In genomic region chr2:165092393-165092792, GRCm38 (mm10) we compare ENCODE assay signal across 27 mouse cellular contexts. TPM values are rescaled to one million over a fixed set of nuclear protein-coding genes. Genes with fewer than 3 reads are reported as not detected.
A peak's percentile ranks its signal among the peaks of the same experiment; 100 is the strongest.
DNase-seq lines count a peak whose midpoint lies in the region; ATAC-seq and TF ChIP-seq lines count a peak whose summit lies in the region.
"Had no signal": no experiment of that assay in that cellular context is flagged by ENCODE, and none has a peak within 500 bp of the region (broad histone marks: within the 10 kb centered on the region; RNA-seq: fewer than 3 reads in every experiment).

No protein-coding gene starts in this region.

- H3K4me3 ChIP-seq in forebrain, embryonic 11.5 days (ENCODE audit: low read depth, low read length) = no peak overlapping the region
- H3K4me3 ChIP-seq in forebrain, postnatal 0 days (ENCODE audit: low read depth, low read length) = no peak overlapping the region
- H3K4me3 ChIP-seq in midbrain, embryonic 11.5 days (ENCODE audit: low read depth, low read length) = no peak overlapping the region
- H3K4me3 ChIP-seq in midbrain, embryonic 16.5 days (ENCODE audit: low read depth, low read length) = no peak overlapping the region
- H3K4me3 ChIP-seq in midbrain, embryonic 14.5 days (replicated peaks; ENCODE audit: low read depth, low read length) = no peak overlapping the region
- no peak overlapping the region for H3K4me3 ChIP-seq in heart, adult 2 months
- H3K4me3 ChIP-seq: embryonic facial prominence, embryonic 12.5 days; heart, embryonic 10.5 days; heart, embryonic 15.5 days; hindbrain, embryonic 15.5 days had no signal

- no peak for TF ChIP-seq CTCF in forebrain, postnatal 0 days (IDR thresholded peaks at IDR 0.05; ENCODE audit: low read depth)
- TF ChIP-seq CTCF in brain, embryonic 14.5 days (IDR thresholded peaks at IDR 0.05; ENCODE audit: borderline replicate concordance, extremely low read depth, insufficient read depth, insufficient read length) = no peak
- TF ChIP-seq CTCF in heart, adult 2 months (IDR thresholded peaks at IDR 0.05) = no peak

- H3K79me2 ChIP-seq in heart, adult 2 months (replicated peaks; ENCODE audit: control insufficient read depth, insufficient read depth, low read length) = no peaks in the 10 kb centered on the region

- intact Hi-C loops in heart, adult 2 months (cut with DNase I) = no loop called here

- H3K4me2 ChIP-seq in forebrain, embryonic 11.5 days (ENCODE audit: low read depth, low read length, severe bottlenecking) = no peak overlapping the region
- no peak overlapping the region for H3K4me2 ChIP-seq in forebrain, postnatal 0 days (ENCODE audit: low read depth)
- H3K4me2 ChIP-seq in midbrain, embryonic 11.5 days = no peak overlapping the region
- H3K4me2 ChIP-seq in midbrain, embryonic 16.5 days (ENCODE audit: low read length) = no peak overlapping the region
- no peak overlapping the region for H3K4me2 ChIP-seq in midbrain, embryonic 14.5 days (ENCODE audit: low read length)
- H3K4me2 ChIP-seq: embryonic facial prominence, embryonic 12.5 days; heart, embryonic 15.5 days; hindbrain, embryonic 15.5 days had no signal

- WGBS in forebrain, embryonic 11.5 days = 39% methylated on average over 7 of the region's 7 CpGs
- 27% methylated on average over 7 of the region's 7 CpGs for WGBS in forebrain, postnatal 0 days
- WGBS in midbrain, embryonic 11.5 days = 62% methylated on average over 7 of the region's 7 CpGs
- 35% methylated on average over 7 of the region's 7 CpGs for WGBS in midbrain, embryonic 16.5 days
- 32% methylated on average over 7 of the region's 7 CpGs for WGBS in midbrain, embryonic 14.5 days
- WGBS in heart, adult 2 months = 75% methylated on average over 7 of the region's 7 CpGs

- peaks cover 17% of the 10 kb centered on the region; the same call in 1 of the 2 replicates for H3K4me1 ChIP-seq in forebrain, embryonic 11.5 days (replicated peaks; ENCODE audit: control insufficient read depth, insufficient read depth, low read length)
- 0 out of 2 replicates have a peak, but pooled peaks cover 3% of the 10 kb centered on the region for H3K4me1 ChIP-seq in forebrain, postnatal 0 days (ENCODE audit: insufficient read depth)
- no peaks in the 10 kb centered on the region for H3K4me1 ChIP-seq in midbrain, embryonic 11.5 days (ENCODE audit: control insufficient read depth, insufficient read depth, low read length)
- peaks cover 14% of the 10 kb centered on the region for H3K4me1 ChIP-seq in midbrain, embryonic 16.5 days (ENCODE audit: control insufficient read depth, insufficient read depth, low read length)
- peaks cover 16% of the 10 kb centered on the region for H3K4me1 ChIP-seq in midbrain, embryonic 14.5 days (ENCODE audit: control insufficient read depth, insufficient read depth, low read length)
- H3K4me1 ChIP-seq in heart, adult 2 months (ENCODE audit: control insufficient read depth, insufficient read depth, low read length) = no peaks in the 10 kb centered on the region
- H3K4me1 ChIP-seq: heart, embryonic 15.5 days had no signal

- no peak for ATAC-seq in forebrain, embryonic 11.5 days (replicated peaks; ENCODE audit: low FRiP score)
- no peak for ATAC-seq in forebrain, postnatal 0 days
- ATAC-seq in midbrain, embryonic 11.5 days (ENCODE audit: low FRiP score) = no peak
- ATAC-seq in midbrain, embryonic 16.5 days = no peak
- no peak for ATAC-seq in midbrain, embryonic 14.5 days (ENCODE audit: low FRiP score, low TSS enrichment)
- ATAC-seq: intestine, embryonic 16.5 days; Patski had no signal

- no peak for DNase-seq in forebrain, embryonic 11.5 days (ENCODE audit: low spot score)
- no peak for DNase-seq in forebrain, postnatal 0 days
- peak; percentile 68 for DNase-seq in midbrain, embryonic 11.5 days (ENCODE audit: low spot score, missing footprints)
- peak; percentile 69 for DNase-seq in brain, embryonic 14.5 days (ENCODE audit: low read depth)
- DNase-seq in midbrain, embryonic 14.5 days = peak; percentile 49
- DNase-seq in ovary, postnatal 10 days (ENCODE audit: low spot score) = no peak
- no peak for DNase-seq in heart, adult 2 months
- DNase-seq: adrenal gland, adult 2 months; adrenal gland, postnatal 36 days; cerebellum, adult 11 months; cerebellum, adult 8-10 months; cerebellum, postnatal 25 days; gastrocnemius, postnatal 36 days; heart, adult 11 months; heart, postnatal 14 days had no signal

- no peaks in the 10 kb centered on the region for H3K9me3 ChIP-seq in forebrain, embryonic 11.5 days (ENCODE audit: control insufficient read depth, low read length)
- no peaks in the 10 kb centered on the region for H3K9me3 ChIP-seq in forebrain, postnatal 0 days (ENCODE audit: low read length)
- H3K9me3 ChIP-seq in midbrain, embryonic 11.5 days (ENCODE audit: control insufficient read depth, low read length) = no peaks in the 10 kb centered on the region
- H3K9me3 ChIP-seq in midbrain, embryonic 16.5 days (replicated peaks; ENCODE audit: control insufficient read depth, low read length, poor library complexity, severe bottlenecking) = no peaks in the 10 kb centered on the region
- H3K9me3 ChIP-seq in midbrain, embryonic 14.5 days (ENCODE audit: control insufficient read depth, low read length) = no peaks in the 10 kb centered on the region
- H3K9me3 ChIP-seq: embryonic facial prominence, embryonic 12.5 days; heart, embryonic 10.5 days; heart, embryonic 15.5 days; hindbrain, embryonic 15.5 days had no signal

- no peak for TF ChIP-seq EP300 in heart, adult 2 months (IDR thresholded peaks at IDR 0.05; ENCODE audit: insufficient read depth, low read depth, low read length)

- H3K27me3 ChIP-seq in forebrain, embryonic 11.5 days (ENCODE audit: control insufficient read depth, insufficient read depth, low read length) = peaks cover 2% of the 10 kb centered on the region
- H3K27me3 ChIP-seq in forebrain, postnatal 0 days (ENCODE audit: insufficient read depth, low read length) = no peaks in the 10 kb centered on the region
- H3K27me3 ChIP-seq in midbrain, embryonic 11.5 days (ENCODE audit: control insufficient read depth, insufficient read depth, low read length) = no peaks in the 10 kb centered on the region; the same call in 1 of the 2 replicates
- H3K27me3 ChIP-seq in midbrain, embryonic 16.5 days (ENCODE audit: control insufficient read depth, insufficient read depth, low read depth, low read length) = no peaks in the 10 kb centered on the region
- no peaks in the 10 kb centered on the region for H3K27me3 ChIP-seq in midbrain, embryonic 14.5 days (ENCODE audit: control insufficient read depth, insufficient read depth, low read length)
- H3K27me3 ChIP-seq in heart, adult 2 months (ENCODE audit: control insufficient read depth, insufficient read depth, low read length) = peaks cover 4% of the 10 kb centered on the region; the same call in 1 of the 2 replicates
- H3K27me3 ChIP-seq: hindbrain, embryonic 15.5 days had no signal

- H3K36me3 ChIP-seq in forebrain, embryonic 11.5 days (ENCODE audit: control insufficient read depth, insufficient read depth, low read length) = no peaks in the 10 kb centered on the region
- no peaks in the 10 kb centered on the region for H3K36me3 ChIP-seq in forebrain, postnatal 0 days (ENCODE audit: insufficient read depth)
- no peaks in the 10 kb centered on the region for H3K36me3 ChIP-seq in midbrain, embryonic 11.5 days (ENCODE audit: control insufficient read depth, insufficient read depth, low read length)
- no peaks in the 10 kb centered on the region for H3K36me3 ChIP-seq in midbrain, embryonic 16.5 days (ENCODE audit: control insufficient read depth, insufficient read depth, low read length)
- no peaks in the 10 kb centered on the region for H3K36me3 ChIP-seq in midbrain, embryonic 14.5 days (ENCODE audit: control insufficient read depth, insufficient read depth, low read length)
- H3K36me3 ChIP-seq in heart, adult 2 months (ENCODE audit: control insufficient read depth, insufficient read depth, low read length) = no peaks in the 10 kb centered on the region
- H3K36me3 ChIP-seq: embryonic facial prominence, embryonic 12.5 days; heart, embryonic 10.5 days; heart, embryonic 15.5 days; hindbrain, embryonic 15.5 days had no signal

- no peak overlapping the region for H3K9ac ChIP-seq in forebrain, embryonic 11.5 days (ENCODE audit: low read length)
- no peak overlapping the region for H3K9ac ChIP-seq in forebrain, postnatal 0 days
- H3K9ac ChIP-seq in midbrain, embryonic 11.5 days (ENCODE audit: low read length) = no peak overlapping the region
- no peak overlapping the region for H3K9ac ChIP-seq in midbrain, embryonic 16.5 days (ENCODE audit: low read depth, low read length)
- no peak overlapping the region for H3K9ac ChIP-seq in midbrain, embryonic 14.5 days (replicated peaks; ENCODE audit: low read length)
- H3K9ac ChIP-seq in heart, adult 2 months (ENCODE audit: low read depth, low read length) = no peak overlapping the region
- H3K9ac ChIP-seq: embryonic facial prominence, embryonic 12.5 days; heart, embryonic 15.5 days; hindbrain, embryonic 15.5 days had no signal

- H3K27ac ChIP-seq in forebrain, embryonic 11.5 days (ENCODE audit: low read depth, low read length) = peak overlapping the region; percentile 25; the same call in 1 of the 2 replicates
- H3K27ac ChIP-seq in forebrain, postnatal 0 days (ENCODE audit: low read depth, low read length) = no peak overlapping the region
- H3K27ac ChIP-seq in midbrain, embryonic 11.5 days (ENCODE audit: low read depth, low read length) = no peak overlapping the region
- H3K27ac ChIP-seq in midbrain, embryonic 16.5 days (ENCODE audit: low read length) = no peak overlapping the region; the same call in 1 of the 2 replicates
- H3K27ac ChIP-seq in midbrain, embryonic 14.5 days (replicated peaks; ENCODE audit: low read depth, low read length) = no peak overlapping the region; the same call in 1 of the 2 replicates
- H3K27ac ChIP-seq in heart, adult 2 months = no peak overlapping the region
- H3K27ac ChIP-seq: embryonic facial prominence, embryonic 12.5 days; heart, embryonic 10.5 days; heart, embryonic 15.5 days; hindbrain, embryonic 15.5 days had no signal

- TF ChIP-seq POLR2A in brain, embryonic 14.5 days (IDR thresholded peaks at IDR 0.05; ENCODE audit: borderline replicate concordance, extremely low read depth, insufficient read depth, insufficient read length, poor library complexity, severe bottlenecking) = no peak
- TF ChIP-seq POLR2A in heart, adult 2 months (IDR thresholded peaks at IDR 0.05; ENCODE audit: insufficient read depth, low read depth, low read length) = no peak

RNA-seq across cellular contexts. Expression of gene 1700025C18Rik, which starts 1.8 kb away (rescaled TPM):
- polyA plus RNA-seq in forebrain, embryonic 11.5 days (2014; fragmentation: Nextera tagmentation; extraction: Ambion mirVana) = not detected in 2 replicates
- total RNA-seq in forebrain, postnatal 0 days (2014; rRNA removed) = not detected in 2 replicates
- not detected in 2 replicates for polyA plus RNA-seq in forebrain, postnatal 0 days (2015; fragmentation: Nextera tagmentation; extraction: Ambion mirVana)
- polyA plus RNA-seq in midbrain, embryonic 11.5 days (2014; fragmentation: Nextera tagmentation; extraction: Ambion mirVana) = not detected in 2 replicates
- not detected in 2 replicates for polyA plus RNA-seq in midbrain, embryonic 16.5 days (2015; fragmentation: Nextera tagmentation; extraction: Ambion mirVana)
- polyA plus RNA-seq in brain, embryonic 14.5 days (2012; rRNA removed) = not detected in 2 replicates
- not detected in 2 replicates for polyA plus RNA-seq in midbrain, embryonic 14.5 days (2014; fragmentation: Nextera tagmentation; extraction: Ambion mirVana)
- total RNA-seq in heart, adult 2 months (2021) = not detected
- not detected in 2 replicates for polyA plus RNA-seq in heart, adult 2 months (2012; rRNA removed)
- total RNA-seq: adrenal gland, adult 2 months; adrenal gland, postnatal 36 days; gastrocnemius, adult 8-10 months; gastrocnemius, postnatal 36 days; heart, postnatal 14 days; hematopoietic stem cell, adult 5-6 weeks; MEL had no signal
- polyA plus RNA-seq: adrenal gland, adult 2 months; C2C12; cortical plate, adult 2 months; embryonic facial prominence, embryonic 12.5 days; heart, embryonic 10.5 days; heart, embryonic 15.5 days; hindbrain, embryonic 15.5 days; intestine, embryonic 16.5 days; Patski had no signal

RNA-seq across cellular contexts. Expression of gene Cd40, which starts 37.0 kb away (rescaled TPM):
- 3.9 and 4.2 TPM in 2 replicates for polyA plus RNA-seq in forebrain, embryonic 11.5 days (2014; fragmentation: Nextera tagmentation; extraction: Ambion mirVana)
- 5.0 TPM in 2 replicates for total RNA-seq in forebrain, postnatal 0 days (2014; rRNA removed)
- polyA plus RNA-seq in forebrain, postnatal 0 days (2015; fragmentation: Nextera tagmentation; extraction: Ambion mirVana) = 4.7 and 7.0 TPM in 2 replicates
- polyA plus RNA-seq in midbrain, embryonic 11.5 days (2014; fragmentation: Nextera tagmentation; extraction: Ambion mirVana) = 5.6 and 7.3 TPM in 2 replicates
- polyA plus RNA-seq in midbrain, embryonic 16.5 days (2015; fragmentation: Nextera tagmentation; extraction: Ambion mirVana) = 6.0 TPM in 2 replicates
- polyA plus RNA-seq in brain, embryonic 14.5 days (2012; rRNA removed) = 8.4 and 8.7 TPM in 2 replicates
- polyA plus RNA-seq in midbrain, embryonic 14.5 days (2014; fragmentation: Nextera tagmentation; extraction: Ambion mirVana) = 5.1 and 7.3 TPM in 2 replicates
- total RNA-seq in heart, adult 2 months (2021) = 1 to 10 TPM; 2.0 to 2.2 TPM
- 4.6 and 7.1 TPM in 2 replicates for polyA plus RNA-seq in heart, adult 2 months (2012; rRNA removed)
- total RNA-seq: MEL had no signal

RNA-seq across cellular contexts. Expression of gene Ncoa5, which starts 57.7 kb away (rescaled TPM):
- polyA plus RNA-seq in forebrain, embryonic 11.5 days (2014; fragmentation: Nextera tagmentation; extraction: Ambion mirVana) = 113 and 114 TPM in 2 replicates
- total RNA-seq in forebrain, postnatal 0 days (2014; rRNA removed) = 81.8 and 96.3 TPM in 2 replicates
- 49.2 and 64.4 TPM in 2 replicates for polyA plus RNA-seq in forebrain, postnatal 0 days (2015; fragmentation: Nextera tagmentation; extraction: Ambion mirVana)
- 76.9 and 85.6 TPM in 2 replicates for polyA plus RNA-seq in midbrain, embryonic 11.5 days (2014; fragmentation: Nextera tagmentation; extraction: Ambion mirVana)
- 105 and 129 TPM in 2 replicates for polyA plus RNA-seq in midbrain, embryonic 16.5 days (2015; fragmentation: Nextera tagmentation; extraction: Ambion mirVana)
- 128 and 143 TPM in 2 replicates for polyA plus RNA-seq in brain, embryonic 14.5 days (2012; rRNA removed)
- polyA plus RNA-seq in midbrain, embryonic 14.5 days (2014; fragmentation: Nextera tagmentation; extraction: Ambion mirVana) = 76.6 and 105 TPM in 2 replicates
- 10 to 100 TPM; 18.6 to 20.6 TPM for total RNA-seq in heart, adult 2 months (2021)
- 16.4 and 21.2 TPM in 2 replicates for polyA plus RNA-seq in heart, adult 2 months (2012; rRNA removed)

Comparison
In these comparisons a context has a peak if more than half of its experiments do, and no peak if none do; other contexts are left out.
1. DNase-seq: peak in midbrain, embryonic 11.5 days (single experiment), brain, embryonic 14.5 days (single experiment) and midbrain, embryonic 14.5 days (single experiment); none in forebrain, embryonic 11.5 days (single experiment), forebrain, postnatal 0 days (single experiment), ovary, postnatal 10 days (single experiment) and heart, adult 2 months (0 of 2).